Mouse (Mus musculus) lung, postnatal 0 days (tissue): ENCODE data around the gene Camk2g. TPM values are rescaled to one million over a fixed set of nuclear protein-coding genes. Genes with fewer than 3 reads are reported as not detected.

Experiments
- ATAC-seq: fragments of 200-750 bp; cut with Nextera tagmentation; 2 replicates; pipeline ENCODE4 v1.8.0; 2017; ENCODE audit warnings: moderate library complexity
- DNase-seq: peaks from one replicate; pipeline ENCODE4 v3.0.0-alpha.2; 2016; ENCODE audit warnings: low spot score
- H3K27ac ChIP-seq: fragments of 300-500 bp; sonication (generic); 2 replicates; pipeline ENCODE4 v1.5.1; 2014; ENCODE audit warnings: antibody characterized with exemption, mild to moderate bottlenecking, low read length, mixed read lengths
- H3K27me3 ChIP-seq: fragments of 300-500 bp; sonication (generic); replicated peaks from 2 replicates; pipeline ENCODE4 v1.6.1; 2014; ENCODE audit warnings: low read length, mixed read lengths; ENCODE audit not compliant: insufficient read depth
- H3K36me3 ChIP-seq: fragments of 300-500 bp; sonication (generic); 2 replicates; pipeline ENCODE4 v1.6.1; 2014; ENCODE audit warnings: low read length, mixed read lengths; ENCODE audit not compliant: insufficient read depth
- H3K4me1 ChIP-seq: fragments of 300-500 bp; sonication (generic); 2 replicates; pipeline ENCODE4 v1.6.1; 2014; ENCODE audit warnings: antibody characterized with exemption, low read depth, low read length, mixed read lengths; ENCODE audit not compliant: insufficient read depth
- H3K4me2 ChIP-seq: fragments of 300-500 bp; sonication (generic); replicated peaks from 2 replicates; pipeline ENCODE4 v1.6.1; 2014; ENCODE audit warnings: low read depth, mild to moderate bottlenecking, low read length, moderate library complexity, mixed read lengths
- H3K4me3 ChIP-seq: fragments of 300-500 bp; sonication (generic); 2 replicates; pipeline ENCODE4 v1.5.1; 2014; ENCODE audit warnings: low read depth, low read length
- H3K9ac ChIP-seq: fragments of 300-500 bp; sonication (generic); replicated peaks from 2 replicates; pipeline ENCODE4 v1.6.1; 2014; ENCODE audit warnings: low read depth, mild to moderate bottlenecking
- H3K9me3 ChIP-seq: fragments of 300-500 bp; sonication (generic); 2 replicates; pipeline ENCODE4 v1.6.1; 2016; ENCODE audit warnings: low read length, mixed read lengths
- CTCF ChIP-seq: IDR thresholded peaks from 2 replicates; pipeline ENCODE4 v1.5.1; 2016; ENCODE audit warnings: antibody characterized with exemption, mild to moderate bottlenecking
- EP300 ChIP-seq: IDR thresholded peaks from 2 replicates; pipeline ENCODE4 v1.6.1; 2016; ENCODE audit warnings: antibody characterized with exemption, mild to moderate bottlenecking, control low read depth
- WGBS: fragments of 180-500 bp; shearing (Covaris S2); extraction: QIAGEN DNeasy Blood & Tissue Kit; methylation state at CpG from one replicate; pipeline ENCODE4 v1.1.7; 2014; 5-methylcytosine and 5-hydroxymethylcytosine counted together
- polyA plus RNA-seq: library from polyadenylated mRNA; unstranded; fragments of >200 nt; fragmentation: Nextera tagmentation; extraction: Ambion mirVana; gene quantifications from 2 replicates; pipeline ENCODE4 v1.2.1, GENCODE M21; 2015

Camk2g gene
- polyA plus RNA-seq, 1 experiment from 2014 or later = 36.6 TPM

DNA sequence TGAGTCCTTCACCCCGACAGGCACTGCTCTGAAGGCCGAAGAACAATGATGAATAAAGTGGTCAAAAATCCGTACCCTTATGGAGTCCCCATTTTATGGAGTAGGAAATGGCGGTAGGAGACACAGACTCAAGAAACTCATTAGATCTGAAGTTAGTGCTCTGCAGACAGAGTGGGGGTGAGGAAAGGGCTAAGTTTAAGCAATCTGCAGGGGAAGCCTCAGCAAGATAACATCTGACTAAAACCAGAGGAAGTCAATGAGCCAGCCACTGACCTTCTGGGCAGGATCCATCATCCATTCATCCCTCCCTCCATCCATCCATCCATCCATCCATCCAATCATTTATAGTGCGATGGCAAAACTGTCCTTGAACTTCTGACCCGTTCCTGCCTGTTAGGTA is 10.4 kb downstream of the Camk2g start:
- 0 out of 2 replicates have a peak, but pooled peaks cover 5% of the 10 kb centered on the region for H3K36me3 ChIP-seq
- H3K4me3 ChIP-seq = no peak overlapping the region
- no peak overlapping the region for H3K27ac ChIP-seq
- ATAC-seq = no peak
- H3K27me3 ChIP-seq = no peaks in the 10 kb centered on the region
- 93% methylated on average over 6 of the region's 6 CpGs for WGBS
- DNase-seq = no peak
- no peaks in the 10 kb centered on the region for H3K9me3 ChIP-seq
- H3K9ac ChIP-seq = no peak overlapping the region
- H3K4me2 ChIP-seq = no peak overlapping the region
- TF ChIP-seq EP300 (no peak), CTCF (no peak)
- peaks cover 19% of the 10 kb centered on the region for H3K4me1 ChIP-seq

DNA sequence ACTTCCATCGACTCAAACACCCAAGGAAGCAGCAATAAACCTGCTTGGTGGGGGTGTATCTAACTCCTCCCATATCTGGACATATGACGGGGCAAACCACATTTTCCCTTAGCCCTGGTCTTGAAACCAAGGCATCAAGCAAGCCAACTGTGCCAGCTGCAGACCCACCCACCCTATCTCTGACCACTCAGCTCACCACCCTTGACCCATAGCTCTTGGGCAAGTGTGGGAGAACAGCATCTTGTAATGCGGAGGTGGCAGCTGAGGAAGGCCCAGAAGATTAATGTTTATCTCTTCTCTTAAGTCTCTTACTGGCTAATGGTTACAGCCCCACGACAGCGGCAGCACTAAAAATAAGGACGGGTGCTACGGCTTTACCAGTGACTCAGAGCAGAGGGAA is 11.0 kb downstream of the Camk2g start:
- Histone ChIP-seq H3K4me2 (no peak overlapping the region), H3K27me3 (no peaks in the 10 kb centered on the region), H3K9ac (no peak overlapping the region), H3K27ac (no peak overlapping the region), H3K36me3 (0 out of 2 replicates have a peak, but pooled peaks cover 5% of the 10 kb centered on the region), H3K9me3 (no peaks in the 10 kb centered on the region), H3K4me1 (peaks cover 19% of the 10 kb centered on the region), H3K4me3 (no peak overlapping the region)
- ATAC-seq (no peak), DNase-seq (no peak)
- WGBS = 87% methylated on average over 7 of the region's 7 CpGs
- TF ChIP-seq EP300 (no peak), CTCF (no peak)

GRCm38 (mm10) chr14:20780217-20780616 is 13.7 kb downstream of the Camk2g start:
- no peak for ATAC-seq
- peaks cover 1% of the 10 kb centered on the region; the same call in 1 of the 2 replicates for H3K4me1 ChIP-seq
- no peak overlapping the region for H3K27ac ChIP-seq
- no peaks in the 10 kb centered on the region for H3K9me3 ChIP-seq
- no peak overlapping the region for H3K4me3 ChIP-seq
- no peak overlapping the region for H3K9ac ChIP-seq
- TF ChIP-seq CTCF (no peak), EP300 (no peak)
- no peaks in the 10 kb centered on the region for H3K27me3 ChIP-seq
- WGBS = 85% methylated on average over 8 of the region's 8 CpGs
- no peak for DNase-seq
- H3K4me2 ChIP-seq = no peak overlapping the region
- H3K36me3 ChIP-seq = 0 out of 2 replicates have a peak, but pooled peaks cover 5% of the 10 kb centered on the region

- no peak for TF ChIP-seq CTCF
- no peak for TF ChIP-seq EP300
- 73% methylated on average over 8 of the region's 8 CpGs for WGBS
- no peak overlapping the region for H3K4me3 ChIP-seq
These were observed 15.4 kb downstream of the Camk2g start for GRCm38 (mm10) chr14:20778496-20778895.

DNA sequence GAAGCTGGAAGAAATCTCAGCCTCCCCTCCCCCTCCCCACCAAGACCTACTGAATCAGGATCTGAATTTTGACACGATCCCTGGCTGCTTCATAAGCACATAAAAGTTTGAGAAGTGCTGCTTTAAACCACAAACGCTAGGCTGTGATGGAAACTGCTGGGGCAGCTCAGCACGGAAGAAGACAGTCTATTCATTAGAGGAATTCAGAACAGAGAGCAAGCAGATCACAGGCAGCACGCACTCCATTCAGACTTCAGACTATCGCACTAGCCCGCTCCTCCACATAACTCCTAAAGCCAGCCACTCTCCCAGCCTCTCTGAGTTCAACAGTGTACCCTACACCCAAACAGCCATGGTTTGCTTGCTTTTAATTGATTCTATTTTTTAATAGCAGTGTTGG is 18.2 kb downstream of the Camk2g start:
- Histone ChIP-seq H3K27ac (no peak overlapping the region), H3K27me3 (no peaks in the 10 kb centered on the region), H3K4me1 (no peaks in the 10 kb centered on the region; the same call in 1 of the 2 replicates), H3K4me3 (no peak overlapping the region), H3K4me2 (no peak overlapping the region), H3K9me3 (no peaks in the 10 kb centered on the region), H3K9ac (no peak overlapping the region), H3K36me3 (no peaks in the 10 kb centered on the region)
- no peak for TF ChIP-seq CTCF
- TF ChIP-seq EP300 = no peak
- ATAC-seq = 0 out of 2 replicates have a peak, but pooled peaks have one; percentile 13
- peak; percentile 25 for DNase-seq
- 33% methylated on average over 6 of the region's 6 CpGs for WGBS

More at GRCm38 (mm10) chr14:20778496-20778895, 15.4 kb downstream of the Camk2g start:
- Histone ChIP-seq H3K27me3 (no peaks in the 10 kb centered on the region), H3K36me3 (0 out of 2 replicates have a peak, but pooled peaks cover 3% of the 10 kb centered on the region), H3K4me2 (no peak overlapping the region), H3K9ac (no peak overlapping the region), H3K4me1 (no peaks in the 10 kb centered on the region; the same call in 1 of the 2 replicates), H3K27ac (no peak overlapping the region), H3K9me3 (no peaks in the 10 kb centered on the region)
- no peak for ATAC-seq
- DNase-seq = no peak

DNA sequence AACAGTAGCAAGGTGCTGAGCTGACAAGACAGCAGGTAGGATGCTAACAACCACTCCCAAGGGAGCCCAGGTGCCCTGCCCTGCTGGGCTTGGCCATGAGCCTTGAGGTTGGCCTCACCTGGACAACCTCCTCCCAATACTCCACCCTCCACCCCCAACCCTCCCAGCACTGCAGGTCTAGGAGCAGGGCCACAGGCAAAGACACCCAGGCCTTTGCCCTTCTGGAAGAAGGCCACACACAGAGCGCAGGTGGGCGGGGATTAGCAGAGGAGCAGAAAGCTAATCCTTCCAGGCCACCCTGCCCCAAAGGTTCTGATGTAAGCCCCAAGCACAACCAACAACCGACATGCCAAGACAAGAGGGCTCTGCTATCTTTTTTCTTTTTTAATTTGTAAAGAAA is 20.5 kb downstream of the Camk2g start:
- DNase-seq (no peak), ATAC-seq (no peak)
- Histone ChIP-seq H3K4me1 (no peaks in the 10 kb centered on the region; the same call in 1 of the 2 replicates), H3K9me3 (no peaks in the 10 kb centered on the region), H3K9ac (no peak overlapping the region), H3K27ac (no peak overlapping the region), H3K4me3 (no peak overlapping the region), H3K27me3 (no peaks in the 10 kb centered on the region), H3K36me3 (no peaks in the 10 kb centered on the region), H3K4me2 (no peak overlapping the region)
- WGBS = 65% methylated on average over 3 of the region's 3 CpGs
- TF ChIP-seq EP300 (no peak), CTCF (no peak)

GRCm38 (mm10) chr14:20772808-20773207 is 21.1 kb downstream of the Camk2g start:
- no peaks in the 10 kb centered on the region for H3K9me3 ChIP-seq
- no peak overlapping the region for H3K27ac ChIP-seq
- H3K4me2 ChIP-seq = no peak overlapping the region
- H3K4me3 ChIP-seq = no peak overlapping the region
- H3K9ac ChIP-seq = no peak overlapping the region
- DNase-seq (no peak), ATAC-seq (no peak)
- H3K36me3 ChIP-seq = no peaks in the 10 kb centered on the region
- H3K4me1 ChIP-seq = no peaks in the 10 kb centered on the region; the same call in 1 of the 2 replicates
- WGBS = 54% methylated on average over 6 of the region's 6 CpGs
- TF ChIP-seq EP300 = no peak
- no peak for TF ChIP-seq CTCF
- H3K27me3 ChIP-seq = no peaks in the 10 kb centered on the region
